Mouse (Mus musculus) layer of hippocampus, adult 9-10 months (tissue): Measurements from ENCODE around the gene Btbd16.

ENCODE experiments used
- DNase-seq: peaks from one replicate; pipeline ENCODE4 v3.0.0; 2022; ENCODE audit warnings: low spot score

Gene Btbd16

DNA sequence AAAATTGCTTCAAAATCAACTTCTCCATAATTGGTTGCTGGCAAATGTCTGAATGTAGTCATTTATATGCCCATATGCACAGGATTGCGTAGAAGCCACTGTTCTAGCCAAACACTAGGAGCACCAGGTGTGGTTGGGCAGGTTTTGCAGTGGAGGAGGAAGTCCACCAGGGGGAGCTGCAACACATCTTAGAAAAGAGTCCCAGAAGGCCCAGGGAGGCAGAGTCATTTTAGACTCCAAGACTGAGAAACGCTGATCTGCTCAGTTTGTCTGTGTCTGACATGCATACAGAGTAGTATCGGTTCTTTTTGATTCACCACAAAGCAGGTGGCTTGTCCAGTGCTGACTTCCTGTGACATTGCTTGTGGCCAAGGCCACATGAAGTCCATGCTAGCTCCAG, 3.2 kb upstream of the Btbd16 start:
- peak; percentile 63 for DNase-seq

DNA sequence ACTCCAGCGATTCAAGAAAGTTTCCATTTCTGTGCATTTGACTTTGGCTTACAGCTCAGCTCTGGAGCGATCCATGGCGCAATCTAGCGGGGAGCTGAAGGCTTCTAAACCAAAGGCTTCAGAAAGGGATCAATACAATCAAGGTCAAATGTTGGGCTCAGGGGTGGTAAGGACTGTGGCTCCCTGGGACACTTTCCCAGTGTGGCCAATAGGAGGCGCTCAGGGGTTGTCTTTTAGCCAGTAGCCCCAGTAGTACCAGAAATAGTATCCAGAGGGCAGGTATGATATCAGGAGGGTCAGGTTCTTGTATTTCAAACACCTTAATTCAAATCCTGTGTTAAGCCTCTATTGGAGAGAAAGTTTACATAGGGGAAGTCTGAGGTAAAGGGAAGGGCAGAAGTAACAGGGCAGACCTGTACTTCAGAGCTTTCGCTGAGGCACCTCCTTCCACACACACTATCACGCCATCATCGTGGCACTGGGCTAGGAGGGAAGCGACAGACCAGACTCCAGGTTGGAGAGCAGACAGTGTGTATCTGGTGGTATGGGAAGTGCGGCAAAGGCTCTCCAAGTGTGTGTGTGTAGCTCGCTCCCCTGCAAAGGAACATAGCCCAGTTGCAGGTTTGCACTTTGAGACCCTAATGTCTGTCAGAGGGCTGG, 568 bp upstream of the Btbd16 start:
- no peak for DNase-seq

DNA sequence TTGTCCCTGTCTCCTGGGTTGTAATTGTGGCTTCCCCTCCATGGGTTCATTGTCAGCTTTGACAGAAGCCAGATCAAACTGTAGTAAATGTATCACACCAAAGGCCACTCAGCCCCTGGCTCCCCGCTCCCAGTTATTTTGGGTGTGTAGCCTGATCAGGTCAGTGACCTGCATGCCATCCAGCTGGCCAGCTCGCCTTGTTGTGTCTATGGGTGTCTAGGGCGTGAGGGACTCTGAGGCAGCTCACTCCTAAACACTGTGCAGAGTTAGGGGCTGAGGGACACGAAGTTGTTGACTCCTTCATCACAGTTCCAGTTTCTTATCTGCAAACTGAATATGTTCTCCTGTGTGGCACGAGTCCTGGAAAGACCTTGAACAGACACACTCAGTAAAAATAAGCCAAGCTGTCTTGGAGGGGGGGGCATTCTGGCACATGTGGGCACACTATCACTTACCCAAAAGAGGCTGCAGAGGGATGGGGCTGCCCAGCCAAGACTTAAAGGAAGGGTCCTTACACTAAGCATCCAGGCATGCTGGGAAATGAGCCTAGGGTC, 7.1 kb downstream of the Btbd16 start:
- DNase-seq = no peak

DNA sequence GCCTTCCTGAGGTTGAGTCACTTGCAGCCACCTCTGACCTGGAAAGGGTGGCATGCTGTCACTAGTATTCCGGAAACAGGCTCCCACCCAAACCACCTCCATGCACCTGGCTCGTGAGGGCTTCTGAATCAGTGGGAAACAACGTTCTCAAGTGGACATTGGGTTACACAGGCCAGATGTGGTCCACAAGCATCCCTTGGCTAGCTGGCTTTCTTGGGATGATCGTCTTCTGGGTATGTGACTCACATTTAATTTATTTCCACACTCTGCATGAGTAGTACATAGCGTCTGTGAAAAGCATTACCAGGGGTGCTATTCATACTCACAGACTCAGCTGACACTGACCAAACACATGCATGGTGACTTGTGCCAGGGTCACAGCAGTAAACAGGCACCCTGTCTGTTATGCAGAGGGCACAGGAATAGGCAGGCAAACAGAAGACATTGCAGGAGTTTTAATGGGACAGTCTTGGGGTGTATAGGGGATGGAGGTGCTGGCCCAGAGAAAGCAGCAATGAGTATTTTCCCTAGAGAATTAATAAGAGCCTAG, 8.7 kb downstream of the Btbd16 start:
- no peak for DNase-seq

DNA sequence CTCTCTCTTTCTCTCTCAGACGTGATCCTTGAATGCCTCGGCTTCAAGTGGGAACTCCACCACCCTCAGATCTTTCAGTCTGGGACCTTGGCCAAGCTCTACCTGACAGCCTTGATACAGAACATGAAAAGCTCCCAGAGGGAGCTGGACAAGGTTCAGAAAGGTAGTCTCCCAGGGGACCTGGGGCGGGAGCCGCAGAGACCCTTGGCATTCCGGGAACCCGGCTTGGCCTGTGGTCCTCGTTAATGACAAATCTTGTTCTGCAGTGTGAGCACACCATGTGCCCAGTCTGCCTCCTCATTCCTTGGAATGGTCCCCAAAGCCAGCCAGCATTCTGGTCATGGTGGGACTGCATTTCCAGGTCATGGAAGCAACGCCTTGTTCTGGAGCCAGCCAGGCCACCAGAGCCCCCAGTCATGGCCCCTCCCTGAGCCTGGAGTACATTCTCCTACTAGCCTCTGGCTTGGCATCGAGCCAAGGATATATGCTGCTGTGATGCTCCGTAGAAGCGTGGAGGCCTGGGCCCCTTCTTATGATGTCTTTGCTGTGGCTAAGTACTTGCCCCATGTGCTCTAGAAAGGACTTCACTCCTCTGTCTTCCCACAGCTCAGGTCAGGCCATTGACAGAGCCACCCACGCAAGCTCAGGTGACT, 12.2 kb downstream of the Btbd16 start:
- DNase-seq = no peak

DNA sequence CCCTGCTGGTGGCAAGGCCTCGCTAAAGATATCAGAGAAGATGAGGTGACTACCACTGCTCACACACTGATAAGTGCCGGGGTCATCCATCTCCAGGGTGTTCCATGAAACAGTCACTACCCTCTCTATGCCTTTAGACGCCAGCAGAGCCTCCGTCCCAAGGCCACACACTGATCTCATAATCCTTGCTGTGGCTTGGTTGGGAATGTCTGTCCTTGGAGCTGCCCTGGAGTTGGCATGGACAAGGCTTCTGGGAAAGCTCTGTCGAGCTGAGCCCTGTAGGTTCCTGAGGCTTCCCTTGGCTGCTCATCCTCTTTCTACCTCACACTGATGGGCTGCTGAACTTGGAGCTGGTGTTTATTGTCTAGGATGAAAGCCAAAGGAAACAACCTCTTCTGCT, 12.8 kb downstream of the Btbd16 start:
- DNase-seq = no peak

DNA sequence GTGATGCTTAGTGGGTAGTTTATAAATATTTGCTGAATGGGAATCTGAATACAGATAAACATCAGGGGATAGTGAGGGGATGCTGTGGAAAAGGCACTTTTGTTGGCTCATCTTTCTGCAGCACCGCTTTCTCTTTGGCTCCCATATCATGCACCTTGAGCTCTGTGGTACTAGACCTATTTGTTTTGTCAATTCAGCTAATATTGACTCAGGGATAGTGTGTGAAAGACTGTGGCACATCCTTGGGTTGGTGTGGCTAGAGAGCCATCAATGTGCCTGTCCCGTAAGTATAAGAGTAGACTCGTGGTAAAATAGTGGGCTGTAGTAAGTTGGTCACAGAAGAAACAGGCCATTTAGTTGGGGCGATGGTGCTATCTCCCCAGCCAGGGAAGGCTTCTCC, 13.7 kb downstream of the Btbd16 start:
- no peak for DNase-seq

DNA sequence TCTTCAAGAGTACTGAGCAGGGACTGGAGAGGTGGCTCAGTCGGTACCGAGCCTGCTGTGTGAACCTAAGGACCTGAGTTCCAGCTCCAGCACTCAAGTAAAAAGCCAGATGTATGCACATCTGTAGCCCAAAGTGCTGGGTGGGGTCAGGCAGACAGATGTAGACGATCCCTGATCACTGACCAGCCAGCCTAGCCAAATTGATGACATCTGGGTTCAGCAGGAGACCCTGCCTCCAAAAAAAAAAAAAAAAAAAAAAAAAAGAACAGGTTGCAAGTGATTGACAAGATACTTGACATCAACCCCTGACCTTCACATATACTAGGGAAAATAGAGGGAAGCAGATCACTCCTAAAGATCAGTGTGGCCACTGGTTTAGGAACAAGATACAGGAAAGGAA, 15.1 kb downstream of the Btbd16 start:
- DNase-seq = no peak

DNA sequence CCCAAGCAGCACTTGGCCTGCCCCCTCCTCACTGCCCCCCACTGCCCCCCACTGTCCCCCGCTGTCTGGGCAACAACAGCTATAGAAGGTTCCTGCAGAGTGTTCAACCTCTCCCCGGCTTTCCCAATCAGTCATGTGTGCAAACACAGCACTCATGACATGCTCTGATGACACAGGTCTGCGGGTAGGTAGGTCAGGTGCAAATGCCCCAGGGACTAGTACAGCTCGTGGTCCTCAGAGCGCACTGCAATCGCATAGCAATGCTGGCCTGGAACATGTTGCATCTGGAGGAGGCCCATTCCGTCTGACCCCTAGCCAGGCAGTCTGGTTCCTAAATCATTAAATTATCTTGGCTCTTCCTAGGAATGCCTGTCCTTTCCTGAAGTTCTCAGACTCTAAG, 15.6 kb downstream of the Btbd16 start:
- DNase-seq = no peak

DNA sequence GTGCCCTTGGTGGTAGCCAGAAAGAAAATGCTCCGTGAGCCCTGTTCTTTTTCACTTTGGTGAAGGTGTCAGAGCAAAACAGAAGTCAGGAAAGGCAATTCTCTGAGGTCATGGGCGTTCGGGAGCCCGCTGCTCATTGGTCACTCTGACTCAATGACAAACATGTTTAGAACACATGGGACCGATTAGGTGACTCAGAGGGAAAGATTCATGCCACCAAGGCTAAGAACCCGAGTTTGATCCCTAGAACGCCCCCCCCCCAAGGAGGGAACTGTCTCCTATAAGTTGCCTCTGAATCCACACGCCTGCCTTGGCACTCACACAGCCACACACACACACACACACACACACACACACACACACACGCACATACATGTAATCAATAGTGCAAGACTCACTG, 19.8 kb downstream of the Btbd16 start:
- DNase-seq = no peak

DNA sequence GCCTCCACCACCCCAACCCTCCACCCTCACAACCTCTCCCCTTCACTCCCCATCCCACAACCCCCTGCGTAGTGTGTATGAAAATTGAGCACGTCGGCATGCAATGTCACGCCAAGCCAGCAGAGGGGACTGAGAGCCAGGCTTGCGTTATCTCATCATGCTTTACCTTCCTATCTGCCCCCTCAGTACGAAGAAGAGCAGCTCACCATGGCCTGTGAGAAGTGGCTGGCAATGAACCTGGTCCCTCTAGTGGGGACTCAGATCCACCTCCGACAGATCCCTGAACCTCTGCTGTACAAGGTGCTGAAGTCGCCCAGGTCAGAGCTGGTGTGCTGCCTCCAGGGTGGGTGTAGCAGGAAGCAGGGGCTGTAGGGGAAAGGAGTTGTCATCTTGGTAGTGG, 22.9 kb downstream of the Btbd16 start:
- no peak for DNase-seq

DNA sequence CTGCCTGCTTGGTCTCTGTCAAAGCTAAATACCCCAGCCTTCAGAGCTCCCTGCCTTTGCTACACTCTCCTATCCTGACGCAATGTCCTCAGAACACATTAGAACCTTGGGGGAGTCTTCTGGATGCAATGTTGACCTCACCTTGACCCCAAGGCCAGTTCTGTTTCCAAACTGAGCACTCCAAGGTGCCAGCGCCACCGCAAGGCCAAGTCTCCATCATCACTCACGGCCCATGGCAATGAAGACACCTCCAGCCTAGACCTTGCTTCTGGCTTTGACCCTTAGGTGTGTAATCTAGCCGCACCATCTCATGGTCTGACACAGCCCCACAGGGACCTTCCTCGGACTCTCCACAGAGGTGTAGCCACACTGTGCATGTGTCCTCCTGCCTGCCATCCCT, 23.7 kb downstream of the Btbd16 start:
- no peak for DNase-seq

DNA sequence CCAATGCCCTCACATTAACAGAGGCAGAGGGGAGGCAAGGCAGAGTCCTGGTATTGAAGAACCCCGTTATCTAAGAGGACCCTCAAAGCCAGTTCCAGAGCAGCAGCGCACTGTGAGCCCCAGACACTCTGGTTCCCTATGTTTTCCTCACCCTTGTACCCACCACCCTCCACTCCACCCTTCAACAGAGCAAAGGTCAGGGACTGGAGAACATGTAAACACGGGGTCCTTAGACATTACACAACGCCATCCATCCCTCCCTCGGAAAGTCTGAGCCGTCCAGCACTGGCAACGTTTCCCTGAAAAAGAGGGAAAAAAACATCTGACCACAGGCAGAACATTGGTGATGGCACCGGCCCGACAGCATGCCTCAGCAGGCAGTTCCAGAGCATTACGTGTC, 25.5 kb downstream of the Btbd16 start:
- no peak for DNase-seq

DNA sequence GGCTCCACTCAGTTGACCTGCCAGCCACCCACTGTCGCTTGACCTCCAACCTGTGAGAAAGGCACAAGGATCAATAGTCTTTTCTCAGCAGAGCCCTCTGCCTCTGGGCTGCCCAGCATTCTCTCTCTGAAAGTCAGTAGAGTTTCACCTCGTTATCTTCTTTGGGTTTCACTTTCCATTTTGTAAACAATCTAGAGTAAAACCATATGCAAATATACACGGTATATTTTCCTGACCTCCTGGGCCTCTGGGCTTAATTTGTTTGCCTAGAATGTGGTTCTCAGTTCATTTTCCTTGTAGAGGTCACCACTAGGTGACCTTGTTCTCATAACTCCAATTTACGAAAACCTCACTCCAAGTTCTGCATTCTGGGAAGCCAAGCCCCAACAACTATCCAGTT, 26.8 kb downstream of the Btbd16 start:
- no peak for DNase-seq

DNA sequence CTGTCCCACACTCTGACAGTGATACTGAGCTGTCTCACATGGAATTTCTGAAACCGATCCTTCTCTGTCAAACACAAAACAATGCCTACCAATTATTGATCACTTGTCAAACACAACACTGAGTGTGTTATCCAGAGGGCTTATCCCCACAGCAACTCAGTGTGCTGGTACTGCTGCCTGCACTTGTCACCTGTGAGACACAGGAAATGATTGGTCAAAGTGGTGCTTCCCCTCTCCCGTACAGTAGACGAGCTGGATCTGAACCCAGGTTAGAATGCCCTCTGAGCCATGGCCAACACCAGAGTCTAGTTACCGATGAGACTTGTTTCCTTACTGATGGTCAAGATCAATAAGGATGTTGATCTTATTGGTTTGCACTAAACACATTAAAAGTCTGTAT, 27.9 kb downstream of the Btbd16 start:
- no peak for DNase-seq

DNA sequence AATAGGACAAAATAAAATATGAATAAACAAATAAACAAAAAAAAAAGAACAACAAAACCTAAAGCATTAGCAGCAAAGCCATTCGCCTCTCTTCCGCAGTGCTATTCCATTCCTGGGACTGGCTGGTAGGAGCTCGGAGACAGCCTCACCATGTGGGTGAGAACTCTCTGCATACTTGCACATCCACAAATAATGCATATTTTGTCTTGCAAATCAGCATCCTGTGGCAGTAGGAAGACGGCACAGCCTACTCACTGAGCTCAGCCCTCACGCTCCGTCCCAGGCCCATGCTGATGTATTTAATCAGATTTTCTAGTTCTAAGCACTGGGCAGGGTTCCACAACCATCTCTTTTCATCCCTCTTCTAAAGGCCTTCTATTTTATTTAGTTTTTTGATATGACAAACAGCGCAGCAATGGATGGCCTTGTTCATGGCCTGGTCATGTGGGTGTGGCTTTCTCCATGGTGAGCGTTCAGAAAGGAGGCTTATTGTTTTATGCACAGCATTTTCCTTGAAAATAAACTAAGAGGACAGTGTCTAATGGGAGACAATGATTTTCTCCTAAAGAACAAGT, 29.5 kb downstream of the Btbd16 start:
- DNase-seq = no peak

DNA sequence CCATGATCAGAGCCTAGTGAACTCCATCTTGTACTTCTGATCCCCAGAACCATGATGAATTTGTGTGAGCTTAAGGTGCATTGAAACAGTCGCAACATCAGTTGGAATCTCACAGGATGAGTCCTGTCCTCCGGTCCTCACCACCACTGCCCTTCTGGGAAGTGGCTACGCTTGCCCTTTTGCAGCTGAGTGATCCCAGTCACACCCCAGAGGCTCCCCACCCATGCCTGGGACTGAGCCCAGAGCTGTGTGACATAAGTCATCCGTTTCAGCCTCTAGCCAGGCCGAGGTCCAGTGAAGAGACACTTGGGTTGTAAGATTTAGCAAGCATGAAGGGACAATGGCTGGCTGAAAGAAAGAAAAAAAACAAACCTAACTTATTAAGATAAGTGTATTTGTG, 31.1 kb downstream of the Btbd16 start:
- DNase-seq = no peak

DNA sequence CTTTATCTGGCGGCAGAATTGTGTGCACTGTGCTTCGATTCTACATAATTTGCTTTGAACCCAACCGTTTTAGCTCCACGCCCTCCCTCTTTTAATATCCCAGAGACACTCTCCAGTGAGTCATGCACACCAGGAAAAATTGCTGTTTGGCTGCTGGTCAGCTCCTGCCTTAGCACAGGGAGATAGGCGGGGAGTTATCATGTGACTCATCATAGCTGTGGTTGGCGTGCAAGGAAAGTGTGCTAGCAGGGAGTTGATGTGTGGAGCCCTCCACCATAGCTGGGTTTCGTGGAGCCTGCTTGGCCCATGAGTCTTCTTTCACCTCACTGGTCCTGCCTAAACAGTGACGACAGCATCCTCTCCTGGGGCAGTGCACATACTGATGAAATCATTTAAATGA, 33.9 kb downstream of the Btbd16 start:
- no peak for DNase-seq

DNA sequence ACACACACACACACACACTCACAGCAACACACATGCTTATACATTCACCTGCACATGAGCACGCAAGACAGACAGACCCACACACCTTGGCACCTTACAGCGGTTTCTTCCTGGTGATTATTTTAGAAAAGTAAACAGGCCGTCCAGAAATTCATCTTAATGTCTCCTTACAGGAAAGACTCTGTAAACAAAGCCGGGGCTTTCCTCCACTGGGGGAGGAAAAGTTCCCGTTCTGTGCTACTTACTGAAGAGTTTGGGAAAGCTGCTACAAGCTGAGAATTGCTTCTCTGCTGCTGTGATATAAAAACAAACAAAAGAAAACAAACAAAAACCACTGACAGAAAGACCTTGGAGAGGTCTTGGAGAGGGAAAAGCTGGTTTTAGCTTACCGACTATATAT, 34.8 kb downstream of the Btbd16 start:
- DNase-seq = no peak

DNA sequence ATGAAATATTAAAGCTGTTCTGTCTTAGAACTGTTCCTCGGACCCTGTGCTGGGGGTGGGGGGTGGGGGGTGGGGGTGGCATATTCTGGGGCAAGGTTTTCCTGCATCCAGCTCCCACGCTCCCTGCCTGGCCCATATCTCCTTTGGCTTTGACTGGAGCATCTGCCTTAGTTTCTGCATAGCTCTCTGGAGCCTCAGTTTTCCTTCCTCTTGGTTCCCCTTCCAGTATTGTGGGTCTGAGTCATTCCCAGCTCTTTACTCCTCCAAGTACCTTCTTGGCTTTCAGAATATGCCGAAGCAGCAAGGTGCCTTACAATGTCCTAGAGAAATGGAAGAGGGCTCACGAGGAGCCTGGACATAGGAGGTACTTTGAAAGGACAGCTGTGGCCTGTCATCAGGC, 36.4 kb downstream of the Btbd16 start:
- DNase-seq = no peak

DNA sequence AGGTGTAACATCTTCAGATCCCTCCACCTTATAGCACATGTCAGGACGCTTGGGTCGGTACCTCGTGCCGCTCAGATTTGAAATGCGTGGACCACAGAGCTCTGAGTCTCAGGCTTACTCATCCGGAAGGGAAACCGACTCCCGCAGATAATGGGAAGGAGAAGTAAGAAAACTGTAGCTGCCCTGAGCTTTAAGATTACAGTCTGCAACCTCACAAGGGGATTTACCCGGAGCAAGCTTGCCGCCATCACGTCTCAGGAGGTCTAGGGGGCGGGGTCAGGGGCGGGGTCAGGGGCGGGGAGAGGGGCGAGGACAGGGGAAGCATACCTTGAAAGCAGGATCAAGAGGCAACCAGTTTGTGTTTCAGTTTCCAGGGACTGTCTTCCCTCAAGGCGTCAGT, 38.5 kb downstream of the Btbd16 start:
- DNase-seq = no peak

DNA sequence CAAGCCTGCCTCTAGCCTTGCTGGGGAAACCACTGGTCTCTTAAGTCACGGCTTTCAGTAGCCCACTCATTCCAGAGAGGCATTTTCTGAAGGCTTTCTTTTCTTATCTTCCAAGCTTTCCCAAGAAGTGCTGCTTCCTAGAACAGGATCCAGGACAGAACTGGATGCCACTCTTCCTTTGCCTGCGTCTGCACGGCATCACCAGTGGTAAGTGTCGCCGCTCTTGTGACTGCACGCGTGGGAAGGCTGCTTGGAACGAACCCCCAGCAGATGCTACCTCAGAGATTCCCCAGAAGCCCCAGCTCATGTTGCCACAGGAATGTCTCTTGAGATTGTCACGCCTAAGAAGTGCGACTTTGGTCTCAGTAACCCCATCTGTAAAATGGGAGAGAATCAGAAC, 41.7 kb downstream of the Btbd16 start:
- no peak for DNase-seq

DNA sequence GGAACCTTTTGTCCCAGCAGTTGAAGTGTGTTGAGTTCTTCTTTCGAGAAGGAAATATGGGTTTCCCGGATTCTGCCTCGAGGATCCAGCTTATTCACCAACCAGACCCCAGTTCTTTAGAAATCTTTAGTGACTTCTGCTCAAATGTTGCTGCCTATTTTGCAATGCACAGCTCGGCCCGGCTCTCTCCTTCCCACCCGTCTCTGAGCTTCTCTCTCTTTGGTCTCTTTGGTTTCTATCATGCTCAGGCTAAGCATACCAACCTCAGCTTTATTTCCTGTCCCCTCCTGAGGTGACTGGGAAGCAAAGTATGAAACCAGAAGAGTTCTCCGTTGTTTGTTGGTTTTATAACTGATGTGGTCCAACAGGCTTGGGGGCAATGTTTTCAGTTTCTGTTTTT, 42.4 kb downstream of the Btbd16 start:
- DNase-seq = no peak
